Mouse (Mus musculus) lung, adult 18-20 months (tissue): ENCODE measurements around the gene Col13a1.

ENCODE experiments used
- DNase-seq, 2 experiments: peaks; one replicate each; pipeline ENCODE4 v3.0.0; 2022; ENCODE audit warnings: mixed read lengths in 2 of 2

Gene Col13a1

DNA sequence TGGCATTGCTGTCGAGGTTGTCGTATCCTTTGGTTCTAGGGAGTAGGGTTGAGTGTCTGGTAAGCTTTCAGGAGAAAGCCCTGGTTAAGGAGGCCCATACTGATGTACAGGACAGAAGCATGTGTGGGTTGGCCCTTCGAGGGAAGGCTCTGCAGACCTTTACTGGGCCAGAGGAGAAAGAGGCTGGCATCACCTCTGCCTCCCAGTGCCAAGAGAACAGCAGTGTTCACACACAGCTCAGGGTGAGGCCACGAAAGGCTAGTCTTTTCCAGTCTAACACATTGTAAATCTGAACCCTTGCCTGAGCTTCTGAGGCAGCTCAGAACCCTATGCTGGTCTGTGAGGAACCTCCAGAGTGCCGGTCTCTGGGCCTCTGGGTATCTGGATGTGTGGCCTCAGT lies 84.3 kb downstream of the Col13a1 start:
- no peak for DNase-seq

DNA sequence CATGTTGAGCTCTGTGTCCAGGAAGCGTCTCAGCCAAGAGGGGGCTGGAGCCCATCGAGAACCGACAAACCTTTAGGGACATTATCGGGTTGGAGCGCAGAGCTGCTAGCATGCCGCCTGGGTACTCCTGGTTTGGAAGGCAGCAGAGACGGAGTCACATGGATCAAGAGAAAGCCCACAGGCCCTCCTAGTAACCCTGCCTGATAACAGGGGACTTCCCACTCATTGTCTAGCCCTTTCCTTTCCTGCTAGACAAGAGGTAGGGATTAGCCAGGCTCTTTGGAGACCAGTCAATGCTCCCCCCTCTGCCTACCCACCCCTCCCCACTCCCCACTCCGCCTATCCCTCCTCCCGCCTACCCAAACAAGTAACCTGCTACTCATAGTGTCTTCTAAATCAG lies 87.8 kb downstream of the Col13a1 start:
- no peak for DNase-seq

DNA sequence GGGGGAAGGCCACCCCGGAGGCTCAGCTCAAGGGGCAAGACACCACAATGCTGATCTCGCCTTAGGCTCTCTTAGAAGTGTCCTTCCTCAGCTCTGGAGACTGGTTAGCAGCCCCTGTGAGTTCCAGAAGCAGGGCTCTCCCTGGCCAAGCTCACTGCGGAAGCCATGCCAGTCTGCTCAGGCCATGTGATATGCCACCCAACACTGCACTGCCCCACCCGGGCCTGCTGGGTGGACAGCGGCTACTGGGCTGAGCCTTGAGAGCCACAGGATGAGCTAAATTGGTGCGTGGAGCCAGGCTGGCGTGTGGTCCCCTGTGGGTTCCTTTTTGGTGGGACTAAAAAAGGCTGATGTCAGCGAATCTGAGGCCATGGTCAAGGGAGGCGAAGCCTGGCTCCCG lies 88.6 kb downstream of the Col13a1 start:
- DNase-seq = no peak

DNA sequence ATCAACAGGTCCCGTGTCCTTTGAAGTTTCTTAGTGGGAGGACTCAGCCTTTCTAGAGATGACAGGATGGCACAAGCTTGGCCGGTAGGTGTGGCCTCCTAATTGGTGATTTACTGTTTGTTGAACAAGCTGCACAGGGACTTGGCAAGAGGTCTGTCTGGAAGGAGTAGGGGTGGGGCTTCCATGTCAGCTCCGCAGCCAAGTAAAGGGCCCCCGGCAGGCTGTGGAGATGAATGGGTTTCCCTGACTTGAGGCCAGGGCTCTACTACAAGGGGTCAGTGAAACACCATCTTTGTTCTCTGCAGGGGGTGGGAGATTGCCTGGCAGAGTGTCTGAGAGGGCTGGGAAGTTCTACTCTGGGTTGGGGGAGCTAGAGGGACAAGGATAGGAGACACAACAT lies 99.5 kb downstream of the Col13a1 start:
- DNase-seq = peak; percentile 9 to 29

DNA sequence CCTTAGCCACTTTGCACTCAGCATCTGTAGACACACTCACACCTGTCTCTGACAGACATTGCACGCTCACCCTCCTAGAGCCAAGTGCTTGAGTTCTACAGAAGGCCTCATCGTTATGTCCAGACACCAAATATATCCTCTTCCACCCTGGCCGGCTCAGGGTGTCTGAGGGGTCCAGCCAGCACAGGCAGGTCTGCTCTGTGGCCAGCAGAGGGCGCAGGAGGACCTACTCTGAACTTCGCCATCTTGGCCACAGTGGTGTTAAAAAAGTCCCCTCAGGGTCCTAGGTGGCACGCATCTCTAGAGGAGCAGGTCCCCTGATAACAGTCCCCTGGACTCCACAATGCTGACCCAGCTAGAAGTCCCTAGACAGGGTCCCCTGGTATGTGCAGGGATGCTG lies 101.1 kb downstream of the Col13a1 start:
- peak; percentile 10 to 30 for DNase-seq

DNA sequence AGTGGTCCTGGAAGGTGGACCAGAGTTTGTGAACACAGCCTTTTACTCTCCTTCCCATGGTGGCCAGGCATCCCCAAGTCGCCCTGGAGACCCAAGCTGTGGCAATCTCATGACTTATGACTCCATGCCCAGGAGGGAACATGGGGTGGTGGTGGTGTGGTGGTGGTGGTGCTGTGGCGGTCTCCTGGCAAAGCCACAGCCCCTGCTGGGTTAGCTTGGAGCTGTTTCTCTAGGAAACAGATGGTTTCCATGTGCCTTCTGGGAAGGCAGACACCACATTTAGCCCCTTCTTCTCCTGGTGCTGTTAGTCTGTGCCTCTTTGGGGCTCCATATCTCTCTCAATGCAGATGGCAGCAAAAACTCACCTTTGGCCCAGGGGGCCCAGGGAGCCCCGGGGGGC lies 109.1 kb downstream of the Col13a1 start:
- DNase-seq = no peak

DNA sequence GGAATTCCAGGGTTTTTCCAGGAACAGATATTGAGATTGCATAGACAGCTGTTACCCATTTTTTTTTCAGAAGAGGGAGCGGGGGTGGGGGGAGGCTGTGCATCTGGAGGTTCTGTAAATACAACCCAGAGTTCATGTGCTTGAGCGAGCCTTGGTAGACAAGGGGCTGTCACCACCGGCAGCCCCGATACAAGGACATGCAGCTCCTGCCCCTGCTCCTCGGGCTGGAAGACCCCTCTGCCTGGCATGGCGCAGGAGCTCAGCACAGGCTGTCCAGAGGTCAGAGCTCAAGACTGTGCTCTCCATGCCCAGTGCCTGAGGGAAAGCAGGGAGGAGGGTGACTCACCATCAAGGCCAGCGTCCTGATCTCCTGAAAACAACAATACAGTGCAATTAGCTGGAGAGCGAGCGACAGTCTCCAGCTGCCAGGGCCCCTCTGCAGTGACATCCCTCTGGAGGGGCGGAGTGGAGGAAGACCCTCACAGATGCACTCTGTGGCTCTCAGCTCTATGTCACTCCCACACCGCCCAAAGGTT lies 112.8 kb downstream of the Col13a1 start:
- no peak for DNase-seq

DNA sequence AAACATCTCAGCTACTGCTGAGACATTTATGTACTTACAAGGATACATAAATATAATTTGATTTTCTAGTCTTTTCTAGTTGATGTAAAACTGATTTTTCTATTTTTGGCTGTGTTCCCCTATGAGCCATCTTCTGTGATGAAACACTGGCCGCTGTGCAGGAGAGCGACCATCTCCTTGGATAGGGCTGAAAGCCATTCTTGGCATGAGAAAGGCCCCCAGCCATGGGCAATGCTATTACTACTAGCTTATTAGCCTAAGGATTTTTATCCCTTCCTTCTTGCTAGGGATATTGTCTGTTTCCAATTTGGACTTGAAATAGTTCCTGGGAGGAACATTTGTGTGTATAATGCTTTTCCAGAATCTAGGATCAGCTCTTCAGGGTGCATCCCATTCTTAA lies 119.5 kb downstream of the Col13a1 start:
- no peak for DNase-seq

DNA sequence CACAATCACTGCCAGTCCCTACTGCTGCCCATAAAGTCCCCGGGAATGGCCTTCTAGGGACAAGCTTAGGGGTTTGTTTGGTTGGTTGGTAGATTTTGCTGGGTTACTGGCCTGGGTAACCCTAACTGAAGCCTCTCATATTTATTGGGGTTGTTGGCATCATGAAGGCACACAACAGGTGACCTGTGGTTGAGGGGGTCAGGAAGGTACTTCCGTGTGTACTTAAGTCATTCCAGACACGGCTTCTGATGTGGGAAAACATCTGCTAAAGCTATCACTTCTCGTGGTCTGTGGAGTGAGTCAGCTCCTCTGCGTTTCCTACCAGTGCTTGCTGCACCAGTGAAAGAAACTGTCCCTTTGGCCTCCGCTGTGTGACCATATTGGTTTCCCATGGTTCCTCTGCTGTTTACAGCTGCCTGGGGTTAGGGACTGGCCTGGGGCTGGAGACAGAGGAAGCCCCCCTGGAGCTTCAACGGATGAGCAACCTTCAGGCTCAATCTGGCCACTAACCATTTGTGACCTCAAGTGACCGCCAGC lies 123.7 kb downstream of the Col13a1 start:
- no peak for DNase-seq

DNA sequence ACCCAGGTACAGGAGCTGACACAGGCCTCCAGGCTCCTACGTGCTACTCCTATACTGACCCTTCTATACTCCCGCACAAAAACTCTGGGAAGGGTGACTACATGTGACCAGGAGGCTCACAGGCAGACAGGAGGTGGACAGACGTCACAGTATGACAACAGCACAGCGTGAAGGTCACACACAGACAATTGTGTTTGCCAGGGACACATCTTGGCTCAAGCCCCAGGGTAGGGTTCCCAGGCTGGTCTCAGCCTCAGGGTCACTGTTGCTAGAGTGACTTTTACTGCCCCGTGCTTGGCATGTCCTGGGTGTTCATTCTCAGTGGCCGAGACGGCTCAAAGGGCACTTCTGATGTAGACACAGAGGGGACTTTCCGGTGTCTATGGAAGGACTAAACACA lies 126.1 kb downstream of the Col13a1 start:
- DNase-seq = no peak

DNA sequence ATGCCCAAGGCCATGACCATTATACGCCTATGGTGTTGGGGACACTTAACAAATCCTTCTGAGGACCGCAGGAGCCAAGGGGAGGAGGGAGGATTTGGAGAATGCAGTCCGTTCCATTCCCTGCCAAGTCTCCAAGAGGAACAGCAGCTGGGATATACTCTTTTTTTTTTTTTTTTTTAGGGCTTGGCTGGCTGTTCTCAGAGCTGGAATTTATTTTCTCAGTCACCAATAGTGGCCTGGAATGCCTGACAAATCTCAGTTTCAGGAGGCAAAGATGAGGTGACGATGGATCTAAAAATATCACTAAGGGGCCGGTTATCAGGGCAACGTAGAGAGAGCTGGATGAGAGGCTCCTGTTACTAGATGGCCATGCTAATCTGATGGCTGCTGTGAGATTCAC lies 130.4 kb downstream of the Col13a1 start:
- peak in 1 of 2 experiments; percentile 15 for DNase-seq

DNA sequence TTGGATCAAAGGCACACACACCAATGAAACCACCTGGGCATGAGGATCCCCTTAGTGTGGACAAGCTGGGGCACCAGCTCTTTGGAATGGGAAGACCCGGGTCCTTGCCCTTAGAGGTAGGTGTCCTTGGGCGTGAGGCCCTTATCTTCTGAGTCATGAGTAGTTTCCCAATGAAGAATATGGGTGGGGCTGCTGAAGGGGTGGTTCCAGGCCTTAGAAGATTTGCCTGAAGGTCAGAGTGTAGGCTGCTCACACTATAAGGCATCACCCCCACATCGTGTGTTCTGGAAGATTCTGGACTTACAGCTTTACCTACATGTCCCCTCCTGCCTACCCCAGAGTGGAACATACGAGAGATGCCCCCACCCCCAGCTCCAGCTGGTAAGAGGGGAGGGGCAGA lies 133.4 kb downstream of the Col13a1 start:
- no peak for DNase-seq

DNA sequence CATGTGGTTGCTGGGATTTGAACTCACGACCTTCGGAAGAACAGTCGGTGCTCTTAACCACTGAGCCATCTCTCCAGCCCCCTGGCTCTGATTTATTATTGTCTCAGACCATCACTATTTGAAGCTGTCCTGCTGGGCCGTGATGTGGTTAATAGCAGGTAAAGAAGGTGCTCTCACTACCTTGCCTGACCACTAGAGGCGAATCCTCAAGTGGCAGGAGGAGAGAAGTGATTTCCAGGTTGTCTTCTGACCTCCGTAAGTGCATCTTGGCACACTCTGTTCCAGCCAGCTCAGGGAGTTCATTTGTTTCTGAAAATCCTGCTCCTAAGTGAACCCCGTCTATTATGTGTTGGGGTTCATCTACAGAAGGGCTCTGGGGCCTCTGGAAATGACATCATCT lies 134.4 kb downstream of the Col13a1 start:
- DNase-seq = no peak

DNA sequence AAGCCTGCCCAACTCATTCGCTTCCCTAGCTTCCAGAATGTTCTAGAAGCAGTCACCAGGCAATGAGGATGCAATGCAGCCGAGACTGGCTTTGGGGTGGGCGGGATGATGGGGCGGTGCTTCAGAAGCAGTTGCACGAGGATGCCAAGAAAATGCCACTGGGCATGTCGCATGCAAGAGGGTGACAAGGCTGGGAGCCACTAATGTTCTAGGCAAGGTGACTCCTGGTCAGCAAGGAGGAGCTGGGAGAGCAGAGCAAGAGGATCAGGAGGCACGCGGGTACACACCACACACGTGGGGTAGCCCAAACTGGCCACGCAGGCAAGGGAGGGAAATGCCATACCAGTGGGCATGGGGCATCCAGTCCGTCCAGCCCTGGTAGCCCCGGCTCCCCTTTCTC lies 136.6 kb downstream of the Col13a1 start:
- no peak for DNase-seq

DNA sequence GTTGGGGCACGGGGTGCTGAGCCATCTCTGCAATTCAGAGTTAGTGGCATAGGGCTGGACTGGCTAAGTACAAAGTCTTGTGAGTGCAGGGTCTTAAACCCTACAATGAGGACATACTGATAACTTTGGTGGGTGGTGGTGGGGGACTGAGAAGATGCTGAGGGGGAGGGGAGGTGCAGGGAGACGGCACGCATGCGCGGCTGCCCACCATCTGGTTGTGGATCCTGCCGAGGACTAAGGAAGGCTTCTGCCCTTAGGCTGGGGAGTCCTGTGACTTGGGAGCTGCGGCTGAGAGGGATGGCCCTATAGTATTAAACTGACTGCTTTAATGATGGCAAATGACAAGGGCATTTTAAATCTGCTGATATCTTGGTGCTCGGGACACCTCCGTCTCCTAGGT lies 139.6 kb downstream of the Col13a1 start:
- no peak for DNase-seq

DNA sequence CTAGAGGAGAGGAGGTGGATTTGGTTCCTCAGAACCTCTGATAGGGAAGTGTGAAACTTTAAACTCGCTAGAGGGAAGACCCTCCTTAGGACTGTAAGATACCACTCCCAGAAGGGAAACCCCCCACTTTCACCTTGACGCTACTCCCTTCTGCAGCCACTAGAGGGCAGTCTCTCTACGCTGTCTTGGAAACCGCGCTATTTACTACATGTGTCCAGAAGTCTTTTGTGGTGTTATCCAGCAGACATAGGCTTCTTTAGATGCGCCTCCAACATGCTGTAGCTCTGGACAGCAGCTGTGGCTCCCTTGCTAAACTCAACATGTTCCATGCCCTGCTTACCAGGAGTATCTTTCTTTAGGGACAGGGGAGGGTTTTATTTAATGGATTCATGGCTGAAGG lies 140.1 kb downstream of the Col13a1 start:
- DNase-seq = peak in 1 of 2 experiments; percentile 19

DNA sequence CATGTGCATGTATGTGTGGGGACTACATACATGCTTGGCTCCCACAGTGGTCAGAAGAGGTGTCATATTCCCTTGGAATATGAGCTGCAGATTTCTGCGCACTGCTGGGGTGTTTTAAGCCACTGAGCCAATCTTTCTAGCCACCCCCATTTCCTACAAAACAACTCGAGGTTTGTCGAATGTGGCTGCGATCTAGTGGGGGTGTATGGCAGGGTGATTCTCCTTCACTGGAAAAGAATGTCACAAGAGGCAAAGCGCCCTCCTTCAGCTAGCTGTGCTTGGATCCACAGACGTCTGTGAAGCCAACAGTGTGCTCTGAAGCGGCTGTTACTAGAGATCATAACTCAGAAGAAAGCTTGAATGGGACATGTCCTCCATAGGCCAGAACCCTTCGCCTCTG lies 141.6 kb downstream of the Col13a1 start:
- DNase-seq = no peak

DNA sequence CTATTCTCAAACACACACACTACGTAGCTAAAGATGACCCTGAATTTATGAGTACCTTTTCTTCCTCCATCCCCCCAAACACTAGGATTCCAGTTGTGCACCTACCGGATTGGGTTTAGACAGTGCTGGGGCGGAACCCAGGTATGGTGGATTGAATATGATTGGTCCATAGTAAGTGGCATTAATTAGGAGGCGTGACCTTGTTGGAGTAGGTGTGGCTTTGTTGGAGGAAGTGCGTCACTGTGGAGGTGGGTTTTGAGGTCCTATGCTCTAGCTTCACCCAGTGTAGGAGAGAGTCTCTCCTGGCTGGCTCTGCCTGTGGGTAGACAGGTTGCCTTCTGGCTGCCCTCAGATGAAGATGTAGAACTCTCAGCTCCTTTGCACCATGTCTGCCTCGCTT lies 144.6 kb downstream of the Col13a1 start:
- no peak for DNase-seq

DNA sequence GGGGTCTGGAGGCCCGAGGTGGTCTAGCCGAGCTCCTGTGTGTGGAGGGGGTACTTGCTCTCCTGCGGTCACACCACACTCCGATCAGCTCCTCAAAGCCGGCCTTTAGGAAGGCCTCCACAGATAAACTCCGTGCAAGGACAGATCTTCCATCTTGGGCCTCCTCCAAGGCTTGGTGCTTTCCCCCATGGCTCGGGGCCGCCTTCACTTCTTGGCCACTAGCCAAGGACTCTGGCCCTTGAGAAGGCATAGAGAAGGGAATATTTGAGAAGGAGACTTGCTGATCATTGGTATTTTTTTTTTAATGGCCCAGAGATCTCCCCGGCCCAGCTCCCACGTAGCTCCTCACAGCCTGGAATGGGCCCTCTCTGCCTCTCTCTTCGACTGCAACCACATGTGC lies 146.2 kb downstream of the Col13a1 start:
- DNase-seq = no peak

DNA sequence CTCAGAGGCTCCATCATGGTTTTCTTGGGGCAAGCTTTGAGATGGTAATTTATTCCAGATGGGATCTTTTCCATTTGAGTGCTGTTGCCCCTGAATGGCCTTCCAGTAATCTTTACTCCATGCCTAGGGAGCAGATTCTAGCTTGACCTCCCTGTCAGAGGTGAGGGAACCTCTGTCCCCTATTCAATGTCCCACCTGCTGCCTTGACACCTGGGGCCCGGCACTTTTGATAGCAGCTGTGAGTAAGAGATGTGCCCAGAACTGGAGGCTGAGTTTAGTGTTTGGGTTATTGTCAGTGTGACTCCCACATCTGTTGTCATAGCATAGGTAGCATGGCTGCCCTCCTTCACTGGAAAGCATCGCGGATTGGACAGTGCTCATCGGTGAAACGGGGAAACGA lies 147.2 kb downstream of the Col13a1 start:
- DNase-seq = no peak

DNA sequence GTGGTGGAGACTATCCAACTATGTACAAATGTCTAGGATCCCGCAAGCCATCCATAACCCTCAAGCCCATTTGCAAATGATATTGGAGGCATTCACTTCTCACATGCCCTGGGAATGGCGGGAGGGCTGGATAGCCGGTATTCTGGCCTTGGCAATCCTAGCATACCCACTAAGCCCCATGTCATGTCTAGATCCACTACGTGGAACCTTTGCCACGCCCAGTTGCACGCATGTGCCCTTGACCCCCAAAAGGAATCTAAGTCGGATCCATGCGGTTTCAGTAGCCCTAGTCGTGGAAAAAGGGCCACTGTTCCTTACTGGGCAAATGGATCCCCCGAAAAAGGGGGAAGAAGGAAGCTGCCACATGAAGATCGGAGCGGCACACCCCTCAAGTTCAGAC lies 147.7 kb downstream of the Col13a1 start:
- DNase-seq = no peak

DNA sequence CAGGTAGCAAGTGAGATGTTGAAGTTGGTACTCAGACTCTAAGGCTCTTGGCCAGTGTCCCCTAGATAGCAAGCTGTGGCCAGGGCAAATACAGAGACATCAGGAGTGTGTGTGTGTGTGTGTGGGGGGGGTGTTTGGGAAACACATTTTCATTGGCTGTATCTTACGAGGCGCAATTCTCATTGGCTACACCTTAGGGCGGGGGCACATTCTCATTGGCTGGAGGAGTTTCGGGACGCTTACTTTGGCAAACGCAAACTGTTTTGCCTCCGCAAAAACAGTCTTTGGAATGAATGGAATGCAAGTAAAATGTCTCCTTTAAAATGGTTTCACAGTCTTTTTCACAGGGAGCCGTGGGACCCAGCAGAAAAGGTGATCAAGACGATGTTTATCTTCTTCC lies 148.1 kb downstream of the Col13a1 start:
- peak in 1 of 2 experiments; percentile 7 for DNase-seq

DNA sequence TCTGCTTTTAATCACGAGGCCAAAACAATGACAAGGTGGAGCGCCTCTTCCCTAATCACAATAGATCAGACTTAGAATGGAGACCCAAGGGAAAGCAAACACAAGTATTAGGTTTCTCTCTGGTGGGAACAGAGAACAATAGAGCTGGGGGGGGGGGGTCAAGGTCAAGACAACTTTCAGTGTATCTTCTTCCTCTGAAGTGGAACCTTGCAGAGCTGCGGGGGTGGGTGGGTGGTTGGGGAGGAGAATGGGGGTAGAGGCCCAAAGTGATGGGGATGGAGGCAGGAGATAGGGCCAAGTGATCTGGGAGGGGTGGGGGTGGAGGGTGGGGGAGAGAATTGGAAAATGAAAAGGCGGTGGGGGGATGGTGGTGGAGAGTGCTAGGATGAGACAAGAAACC lies 149.9 kb downstream of the Col13a1 start:
- no peak for DNase-seq

DNA sequence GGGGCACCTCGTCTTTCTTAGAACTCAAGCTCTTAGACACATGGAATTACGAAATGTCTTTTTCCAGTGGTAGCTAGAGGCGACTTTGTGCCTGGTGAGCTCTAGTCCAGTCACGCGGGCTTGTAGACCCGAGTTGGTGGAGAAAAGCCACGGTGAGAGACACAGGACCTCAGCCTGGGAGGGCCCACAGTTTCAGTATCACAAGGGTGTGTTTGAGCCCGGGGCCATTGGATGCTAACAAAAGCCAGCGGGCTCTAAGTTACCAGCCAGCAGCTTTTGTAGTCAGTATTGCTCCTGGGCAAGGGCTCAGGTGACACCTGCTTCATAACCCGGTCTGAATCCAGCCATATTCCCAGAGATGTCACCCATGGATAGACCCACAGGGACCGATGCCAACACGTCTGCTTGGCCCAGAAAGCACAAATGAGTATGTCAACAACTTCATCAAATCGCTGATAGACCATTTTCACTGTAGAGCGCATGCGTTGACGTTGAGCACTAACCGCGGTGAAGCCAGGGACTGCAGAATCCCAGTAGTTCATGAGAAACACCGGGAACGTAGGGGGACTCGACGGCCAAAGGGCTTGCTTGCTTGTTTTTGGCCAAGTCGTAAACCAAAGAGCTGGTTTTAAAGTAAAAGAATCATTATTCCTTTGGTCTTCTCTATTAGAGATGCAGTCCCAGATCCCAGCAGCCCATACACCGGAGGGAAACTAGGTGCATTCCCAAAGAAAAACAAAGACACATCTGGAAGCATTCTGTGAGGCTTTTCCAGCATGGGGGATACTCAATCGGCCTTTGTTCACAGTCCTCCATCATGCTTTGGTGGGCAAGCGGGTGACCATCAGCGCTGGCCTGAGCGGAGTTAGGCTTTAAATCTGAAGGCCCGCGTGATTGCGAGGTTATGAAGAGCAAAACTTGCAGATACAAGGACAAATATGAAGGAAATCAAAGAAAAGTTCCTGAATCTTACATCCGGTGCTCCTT lies 150.7 kb downstream of the Col13a1 start:
- DNase-seq = no peak
